Mouse (Mus musculus) liver (tissue): Measurements from ENCODE around the gene Depdc7.

Source experiments
- DNase-seq: peaks from one replicate; pipeline ENCODE4 v3.0.0-alpha.2; 2020; ENCODE audit warnings: mixed read lengths

Gene Depdc7

DNA sequence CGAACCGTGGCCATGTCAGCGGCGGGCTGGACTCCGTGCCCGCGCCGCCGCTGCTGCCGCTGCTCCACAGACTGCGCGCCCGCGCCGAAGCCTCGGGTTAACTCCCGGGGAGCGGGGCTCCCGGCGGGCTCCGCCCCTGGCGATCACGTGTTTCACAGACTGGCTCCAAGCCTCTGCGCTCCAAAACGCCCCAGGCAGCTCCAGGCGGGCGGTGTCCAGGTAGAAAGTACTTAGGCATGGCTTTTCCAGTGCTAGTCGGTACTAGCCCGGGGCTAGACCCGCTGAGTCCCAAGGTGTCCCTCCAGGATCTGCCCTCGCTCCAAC lies at the start of gene Depdc7:
Gene Depdc7, minus strand, starts transcription at position 138 of the 324 bp plus-strand sequence.
- peak; percentile 83 for DNase-seq

DNA sequence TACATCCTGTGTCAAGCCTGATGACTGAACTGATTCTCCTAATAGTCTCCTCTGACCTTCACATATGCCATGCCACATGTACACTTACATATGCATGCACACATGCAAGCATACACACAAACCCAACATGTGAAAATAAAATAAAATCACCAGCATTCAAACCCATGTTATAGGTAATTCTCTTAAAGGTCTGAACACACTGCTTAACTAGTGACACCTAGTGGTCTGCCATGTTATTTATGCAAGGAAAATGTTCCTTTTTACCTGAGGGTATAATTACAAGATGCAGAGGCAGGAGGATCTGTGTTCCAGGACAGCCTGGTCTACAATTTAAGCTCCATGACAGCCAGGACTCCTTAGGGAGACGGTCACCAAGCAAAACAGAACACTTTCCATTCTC lies 32.1 kb upstream of the Depdc7 start:
- DNase-seq: no peak

DNA sequence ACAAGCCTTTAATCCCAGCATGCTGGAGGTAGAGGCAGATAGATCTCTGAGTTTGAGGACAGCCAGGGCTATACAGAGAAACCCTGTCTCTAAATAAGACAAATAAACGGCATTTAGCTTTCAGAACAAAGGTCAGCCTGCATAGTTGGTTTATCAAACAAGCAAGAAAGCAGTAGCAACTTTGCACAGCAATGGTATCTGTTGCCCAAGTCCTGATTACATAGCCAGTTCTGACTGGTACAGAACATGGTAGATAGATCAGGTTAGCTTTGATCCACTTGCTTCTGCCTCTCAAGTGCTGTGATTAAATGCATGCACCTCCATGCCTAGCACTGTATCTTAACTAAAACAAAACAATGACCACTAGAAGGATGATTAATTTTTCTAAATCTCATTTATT lies 26.0 kb upstream of the Depdc7 start:
- DNase-seq: no peak

DNA sequence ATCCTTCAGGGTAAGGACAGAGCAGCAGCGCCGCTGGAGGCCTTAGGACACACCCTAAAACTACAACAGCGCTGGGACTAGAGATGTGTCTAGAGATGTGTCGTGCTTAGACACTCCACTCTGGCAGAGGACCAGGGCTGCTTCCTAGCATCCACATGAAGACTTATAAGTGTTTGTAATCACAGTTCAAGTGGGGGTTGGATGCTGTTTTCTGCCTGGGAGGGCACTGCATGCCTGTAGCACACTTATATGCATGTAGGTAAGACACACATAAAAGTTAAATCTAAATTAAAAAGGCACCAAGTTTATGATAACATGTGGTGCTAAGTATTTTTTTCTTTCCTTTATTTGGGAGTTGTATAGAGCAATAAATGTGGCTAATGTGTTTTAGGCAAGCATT lies 21.3 kb upstream of the Depdc7 start:
- DNase-seq: no peak

DNA sequence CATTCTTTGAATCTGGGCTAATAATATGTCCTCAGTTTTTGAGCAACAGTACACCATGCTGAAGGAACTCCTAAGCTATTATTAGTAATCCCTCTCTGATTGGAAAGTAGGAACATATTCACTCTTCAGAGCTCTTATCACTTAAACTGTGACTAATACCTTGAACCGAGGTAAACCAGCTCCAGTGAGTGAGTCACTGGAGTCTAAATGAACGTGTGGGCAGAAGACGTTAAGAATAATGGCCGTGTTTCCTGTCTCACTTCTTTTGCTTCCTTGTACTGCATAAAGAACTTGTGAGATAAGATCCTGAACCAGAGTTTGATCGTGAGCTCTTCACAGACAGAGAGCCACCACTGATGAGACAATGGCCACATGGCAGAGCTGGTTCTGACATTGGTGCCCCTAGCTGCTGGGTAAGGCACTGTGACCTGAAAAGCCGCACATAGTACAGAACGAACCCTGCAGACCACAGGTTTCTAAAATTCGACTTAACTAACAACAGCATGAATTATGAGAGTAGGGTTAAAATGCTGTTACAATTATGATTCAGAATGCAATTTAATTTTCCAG lies 20.5 kb upstream of the Depdc7 start:
- DNase-seq: no peak

DNA sequence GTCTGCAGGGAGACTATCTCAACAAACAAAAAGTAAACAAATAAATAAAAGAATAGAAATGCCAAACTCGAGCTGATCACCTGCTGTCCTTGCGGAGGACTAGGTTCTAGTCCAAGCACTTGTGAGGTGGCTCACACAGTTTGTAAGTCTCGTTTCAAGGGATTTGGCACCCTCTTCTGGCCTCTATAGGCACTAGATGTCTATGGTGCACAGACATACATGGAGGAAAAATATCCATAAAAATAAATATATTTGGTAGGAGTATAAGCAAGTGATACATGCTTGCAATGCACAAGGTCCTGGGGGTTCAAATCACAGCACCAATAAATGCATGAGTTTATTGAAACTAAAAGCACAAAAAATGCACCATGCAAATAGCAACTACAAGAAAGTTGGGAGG lies 7.9 kb upstream of the Depdc7 start:
- no peak for DNase-seq

DNA sequence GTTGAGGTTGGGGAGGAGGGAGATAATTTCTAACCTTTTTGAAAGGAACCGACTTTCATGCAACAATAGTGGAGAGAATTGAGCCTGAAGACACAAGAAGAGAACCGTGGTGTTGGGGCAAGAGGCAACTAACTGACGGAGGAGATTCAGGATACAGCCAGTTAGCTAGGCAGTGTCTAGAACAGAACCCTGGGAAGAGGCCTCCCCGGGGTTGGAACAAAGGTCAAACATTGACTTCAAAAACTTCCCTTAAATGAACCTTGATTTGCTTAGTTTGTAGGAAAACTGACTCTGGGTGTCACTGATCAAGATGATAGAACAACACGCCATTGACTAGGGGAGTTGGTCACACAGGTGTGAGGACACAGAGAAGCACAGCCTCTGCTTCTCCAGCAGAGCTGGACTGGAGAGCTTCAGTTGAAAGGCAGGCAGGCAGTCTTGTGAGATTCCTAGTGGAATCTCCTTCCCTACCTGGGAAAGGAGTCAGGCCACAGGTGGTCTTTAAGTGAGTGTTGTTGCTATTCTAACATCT lies 6.0 kb upstream of the Depdc7 start:
- no peak for DNase-seq

DNA sequence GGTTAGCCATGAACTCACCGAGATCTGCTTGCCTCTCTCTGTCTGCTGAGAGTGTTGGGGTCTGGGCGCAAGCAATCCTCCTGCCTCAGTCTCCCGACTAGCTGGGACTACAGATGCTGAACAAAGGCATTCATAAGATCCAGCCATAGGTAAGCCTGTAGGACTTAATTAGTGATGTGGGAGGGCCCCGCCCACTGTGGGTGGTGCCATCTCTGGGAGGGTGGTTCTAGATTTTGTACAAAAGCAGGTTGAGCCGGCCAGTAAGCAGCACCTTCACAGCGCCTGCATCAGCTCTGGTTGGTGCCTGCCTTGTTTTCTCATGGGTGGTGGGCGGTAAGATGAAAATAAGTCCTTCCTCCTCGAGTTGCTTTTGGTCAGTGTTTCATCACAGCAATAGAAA lies 3.6 kb upstream of the Depdc7 start:
- peak; percentile 38 for DNase-seq

DNA sequence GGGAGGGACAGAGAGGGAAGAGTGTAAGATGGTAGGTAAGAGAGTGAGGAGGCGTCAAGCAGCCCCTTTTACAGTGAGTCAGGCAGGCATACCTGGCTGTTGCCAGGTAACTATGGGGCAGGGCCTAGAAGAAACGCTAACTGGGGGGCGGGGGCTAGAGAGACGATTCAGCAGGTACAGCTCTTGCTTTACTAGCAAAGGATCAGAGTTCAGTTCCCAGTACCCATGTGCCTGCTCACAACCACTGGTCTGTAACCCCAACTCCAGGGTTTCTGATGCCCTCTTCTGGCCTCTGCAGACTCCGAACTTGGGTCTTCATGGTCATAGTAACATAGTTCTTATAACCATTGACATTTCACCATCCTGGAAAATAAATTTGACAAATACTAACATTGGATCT lies 1.3 kb upstream of the Depdc7 start:
- DNase-seq: no peak

DNA sequence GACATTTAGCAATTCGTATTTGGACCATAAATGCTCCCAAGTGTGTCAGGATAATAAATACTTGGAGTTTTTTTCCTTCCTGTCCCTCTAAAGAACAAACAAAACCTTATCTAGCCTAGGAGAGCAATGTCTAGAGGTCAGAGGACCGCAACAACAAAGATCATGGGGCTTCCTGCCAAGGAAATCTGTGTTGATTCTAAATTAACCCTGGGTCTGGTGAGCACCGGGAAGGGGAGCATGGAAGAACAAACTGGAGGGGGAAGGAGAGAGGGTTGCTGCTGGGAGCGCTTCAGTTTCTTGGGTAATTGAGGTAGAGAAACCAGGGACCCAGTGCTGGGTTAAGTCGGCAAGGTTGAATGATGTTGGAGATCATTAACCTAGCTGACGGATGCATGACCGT lies 482 bp upstream of the Depdc7 start:
- DNase-seq: no peak

DNA sequence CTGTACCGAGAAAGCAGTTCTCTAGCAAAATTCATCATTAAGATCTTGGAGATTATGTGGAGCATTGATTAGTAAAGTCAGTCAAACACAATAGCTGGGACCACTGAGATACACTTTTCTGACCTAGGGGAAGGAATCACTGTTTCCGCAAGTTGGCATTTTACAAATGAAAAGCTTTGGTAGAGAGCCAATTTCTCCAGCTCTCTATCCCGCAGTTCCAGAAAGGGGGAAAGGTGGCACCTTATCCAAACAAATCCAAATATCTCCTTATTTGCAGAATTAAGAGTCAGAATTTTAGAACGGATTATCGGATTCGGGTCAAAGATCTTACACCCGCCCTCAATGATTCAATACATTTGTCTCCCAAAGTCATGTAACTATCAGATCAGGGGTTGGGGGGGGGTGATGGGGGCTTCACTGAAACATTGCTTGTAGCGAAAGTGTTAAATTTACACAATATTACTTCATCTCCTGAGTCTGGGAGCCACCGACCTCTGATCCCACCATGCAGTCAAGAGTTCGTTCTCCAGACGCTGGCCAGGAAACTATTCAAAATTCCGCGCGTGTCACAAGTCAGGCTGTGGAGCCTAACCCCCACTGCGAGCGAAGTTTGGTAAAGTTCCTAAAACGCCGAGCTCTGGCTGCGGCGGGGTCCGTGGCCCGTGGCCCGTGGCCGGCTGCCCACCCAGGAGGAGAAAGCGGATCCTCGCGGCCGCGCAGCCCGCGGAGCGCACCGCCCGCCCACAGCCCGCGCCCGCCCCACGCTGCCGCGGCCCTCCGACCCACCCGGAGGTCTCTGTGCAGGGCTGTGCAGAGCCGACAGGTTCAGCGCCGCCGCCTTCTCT lies 560 bp downstream of the Depdc7 start:
- DNase-seq: no peak

DNA sequence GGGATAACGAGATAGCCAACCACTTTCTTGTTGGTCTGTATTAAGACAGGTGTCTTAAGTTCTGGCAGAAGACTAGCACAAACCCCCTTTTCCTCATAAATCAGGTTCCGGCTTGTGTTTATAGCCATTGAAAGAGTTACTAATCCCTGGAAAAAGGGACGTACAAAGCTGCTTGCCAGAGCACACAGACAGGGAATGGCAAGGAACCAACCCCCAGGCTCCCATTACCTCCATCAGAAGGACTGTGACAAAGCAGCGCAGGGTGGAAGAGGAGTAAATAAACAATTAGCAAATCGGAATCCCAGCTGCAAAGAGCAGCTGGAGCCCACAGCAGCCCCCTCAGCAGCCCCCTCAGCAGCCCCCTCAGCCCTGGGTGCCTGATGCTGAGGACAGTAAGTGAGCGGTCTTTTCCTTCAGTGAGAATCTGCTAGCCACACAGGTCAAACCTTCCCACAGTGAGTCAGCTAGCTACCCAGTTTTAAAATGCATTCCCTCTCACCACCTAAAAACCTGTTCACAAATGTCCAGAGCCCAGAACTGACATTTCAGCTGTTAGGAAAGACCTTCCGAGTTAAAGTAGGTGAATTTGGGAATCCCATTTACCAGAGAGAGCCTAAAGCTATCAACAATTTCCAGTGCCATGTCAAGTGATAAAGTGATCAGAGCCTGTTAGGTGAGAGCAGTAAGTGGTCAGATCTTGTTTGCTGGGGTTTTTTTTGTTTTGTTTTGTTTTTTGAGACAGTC lies 1.5 kb downstream of the Depdc7 start:
- DNase-seq: no peak

DNA sequence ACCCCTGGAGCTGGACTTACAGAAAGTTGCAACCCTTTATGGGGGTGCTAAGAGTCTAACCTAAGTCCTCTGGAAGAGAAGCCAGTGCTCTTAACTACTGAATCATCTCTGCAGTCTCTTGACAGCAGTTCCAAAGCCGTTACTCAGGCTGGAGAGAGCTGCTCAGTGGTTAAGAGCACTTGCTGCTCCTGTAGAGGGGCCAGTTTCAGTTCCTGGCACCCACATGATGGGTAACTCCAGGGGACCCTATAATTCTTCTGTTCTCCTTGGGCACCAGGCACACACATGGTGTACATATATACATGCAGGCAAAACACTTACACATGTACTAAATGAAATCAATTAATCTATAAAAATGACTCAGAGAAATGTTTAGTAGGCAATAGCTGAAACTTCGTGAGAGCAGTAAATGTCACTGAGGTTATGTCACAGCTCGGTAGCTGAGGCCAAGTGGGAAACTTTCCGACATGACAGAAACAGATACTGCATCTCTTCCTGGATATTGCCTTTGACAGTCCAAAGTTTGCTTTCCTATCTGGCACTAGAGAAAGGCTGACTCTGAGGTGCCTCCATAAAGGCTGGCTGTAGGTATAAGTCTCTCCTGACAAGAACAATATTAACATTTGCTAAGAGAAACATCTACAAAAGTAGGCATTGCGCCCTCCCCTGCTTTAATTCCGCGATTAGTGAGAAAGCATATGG lies 2.3 kb downstream of the Depdc7 start:
- DNase-seq: no peak

DNA sequence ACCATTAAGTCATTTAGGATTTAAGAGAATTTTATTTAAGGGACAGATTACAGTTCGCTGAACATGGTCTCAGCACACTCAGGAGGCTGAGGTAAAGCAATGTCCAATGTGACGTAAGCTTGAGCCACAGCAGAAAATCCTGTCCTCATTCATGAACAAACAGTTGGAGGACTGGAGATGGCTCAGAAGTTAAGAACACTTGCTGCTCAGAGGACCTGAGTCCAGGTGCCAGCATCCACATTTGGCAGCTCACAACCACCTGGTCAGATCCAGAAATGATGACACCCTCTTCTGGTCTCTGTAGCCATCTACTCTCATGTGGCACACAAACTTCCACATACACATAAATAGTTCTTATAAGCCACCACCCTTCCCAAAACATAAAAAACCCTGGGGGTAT lies 3.0 kb downstream of the Depdc7 start:
- DNase-seq: no peak

DNA sequence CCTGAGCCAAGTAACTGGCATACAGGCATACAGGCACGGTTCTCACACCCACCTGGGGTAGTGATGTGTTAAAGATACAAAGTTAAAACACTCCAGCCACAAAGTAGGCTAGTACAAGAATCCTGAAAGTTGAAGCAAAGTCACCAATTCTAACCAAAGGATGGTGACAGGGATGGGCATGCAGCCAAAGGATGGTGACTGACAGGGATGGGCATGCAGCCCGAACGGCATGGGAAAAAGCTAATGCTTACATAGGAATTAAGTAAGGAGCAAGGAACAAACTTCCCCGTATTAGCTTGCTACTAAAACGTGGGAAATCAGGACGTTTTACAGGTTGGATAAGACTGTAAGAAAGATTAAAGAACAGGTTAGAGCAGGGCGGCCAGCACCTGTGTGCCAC lies 6.4 kb downstream of the Depdc7 start:
- no peak for DNase-seq

DNA sequence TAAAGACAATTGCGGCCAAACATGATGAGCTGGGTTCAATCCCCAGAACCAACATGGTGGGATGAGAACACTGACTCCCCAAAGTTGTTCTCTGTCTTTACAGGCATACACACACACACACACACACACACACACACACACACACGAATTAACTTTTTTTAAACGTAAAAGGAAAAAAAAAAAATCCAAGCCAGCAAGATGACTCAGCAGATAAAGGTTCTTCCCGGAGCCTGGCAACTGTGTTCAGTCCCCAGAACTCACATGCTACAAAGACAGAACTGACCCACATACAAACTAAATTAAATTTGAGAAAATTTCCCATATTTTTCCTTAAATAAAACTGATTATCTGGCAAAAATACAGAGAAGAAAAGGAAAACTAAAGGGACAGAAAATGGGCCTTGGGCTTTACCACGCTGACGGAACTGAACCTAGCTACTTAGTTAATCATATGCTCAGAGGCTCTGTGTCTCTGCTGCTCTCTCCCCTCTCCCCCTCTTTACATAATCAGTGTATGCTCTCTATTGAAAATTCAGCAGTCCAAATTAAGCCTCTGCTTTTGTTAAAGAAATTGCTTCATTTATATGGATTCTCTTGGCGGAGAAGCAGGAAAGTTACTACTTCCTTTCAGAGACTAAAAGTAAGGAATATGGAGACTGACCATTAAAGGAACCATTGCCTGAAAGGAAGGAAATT lies 10.0 kb downstream of the Depdc7 start:
- DNase-seq: no peak

DNA sequence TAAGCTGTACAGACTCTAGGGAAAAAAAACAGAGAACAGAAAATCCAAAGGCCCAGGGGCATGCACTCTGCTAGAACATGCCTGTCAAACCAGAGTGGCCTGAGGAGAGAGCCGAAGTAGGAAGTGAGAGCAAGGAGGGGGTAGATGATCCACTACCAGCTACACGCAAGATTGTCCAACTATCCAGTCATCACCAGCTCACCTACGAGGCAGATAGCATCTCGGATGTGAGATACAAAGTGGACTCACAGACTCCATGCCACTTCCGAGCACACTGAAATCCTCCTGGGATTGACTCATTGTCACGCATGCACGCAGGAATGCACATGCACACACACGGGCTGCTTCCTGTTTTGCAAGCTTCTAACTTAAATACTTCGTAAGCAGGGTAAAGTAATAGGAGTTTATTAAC lies 10.6 kb downstream of the Depdc7 start:
- no peak for DNase-seq

DNA sequence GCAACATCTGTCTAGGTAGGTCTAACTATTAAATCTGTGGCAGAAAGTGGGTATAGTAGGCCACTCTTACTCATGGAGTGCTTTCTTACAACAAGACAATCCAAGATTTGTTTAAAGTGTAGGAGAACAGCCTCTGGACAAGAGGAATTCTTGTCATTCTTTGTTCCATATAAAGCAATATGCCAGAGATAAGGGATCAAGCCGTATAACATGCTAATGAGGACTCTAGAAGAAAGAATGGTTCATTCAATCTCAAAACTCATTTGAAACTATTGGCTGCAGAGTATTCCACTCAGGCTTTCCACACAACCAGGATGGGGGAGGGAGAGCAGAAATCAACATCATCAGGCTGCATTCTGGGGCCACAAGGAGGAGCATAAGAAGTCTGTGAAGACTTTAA lies 15.3 kb downstream of the Depdc7 start:
- DNase-seq: no peak

DNA sequence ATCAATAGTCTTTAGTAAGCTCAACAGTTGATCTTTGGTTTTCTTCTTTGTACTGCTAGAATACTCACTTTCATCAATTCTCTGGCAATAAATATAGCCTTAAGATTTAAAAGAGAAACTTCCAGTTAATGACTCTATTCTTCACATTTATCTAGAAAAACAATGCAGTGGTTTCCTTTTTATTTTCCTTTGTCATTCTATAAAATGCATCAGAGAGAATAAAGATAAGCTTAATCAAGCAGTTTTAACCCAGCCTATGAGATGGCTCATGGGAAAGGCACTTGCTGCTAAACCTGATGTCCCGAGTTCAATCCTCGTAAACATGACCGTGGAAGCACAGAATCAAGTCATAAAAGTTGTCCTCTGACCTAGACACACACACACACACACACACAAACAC lies 20.7 kb downstream of the Depdc7 start:
- no peak for DNase-seq

DNA sequence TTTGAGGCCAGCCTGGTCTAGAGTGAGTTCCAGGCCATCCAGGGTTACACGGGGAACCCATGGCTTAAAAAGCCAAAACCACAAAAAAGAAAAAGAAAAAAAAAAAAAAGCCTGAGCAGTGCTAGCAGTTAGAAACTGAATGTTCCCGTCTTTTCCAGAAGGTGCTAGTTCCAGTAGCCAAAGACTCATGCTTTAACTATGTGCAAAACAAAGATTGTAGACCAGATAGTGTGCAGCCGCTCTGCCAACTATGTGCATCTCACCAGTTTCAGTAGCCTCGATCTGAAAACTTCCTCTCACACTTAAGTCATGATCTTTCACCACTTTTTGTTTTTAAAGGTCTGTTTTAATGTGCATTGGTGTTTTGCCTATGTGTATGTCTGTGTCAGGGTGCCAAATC lies 24.9 kb downstream of the Depdc7 start:
- DNase-seq: no peak

DNA sequence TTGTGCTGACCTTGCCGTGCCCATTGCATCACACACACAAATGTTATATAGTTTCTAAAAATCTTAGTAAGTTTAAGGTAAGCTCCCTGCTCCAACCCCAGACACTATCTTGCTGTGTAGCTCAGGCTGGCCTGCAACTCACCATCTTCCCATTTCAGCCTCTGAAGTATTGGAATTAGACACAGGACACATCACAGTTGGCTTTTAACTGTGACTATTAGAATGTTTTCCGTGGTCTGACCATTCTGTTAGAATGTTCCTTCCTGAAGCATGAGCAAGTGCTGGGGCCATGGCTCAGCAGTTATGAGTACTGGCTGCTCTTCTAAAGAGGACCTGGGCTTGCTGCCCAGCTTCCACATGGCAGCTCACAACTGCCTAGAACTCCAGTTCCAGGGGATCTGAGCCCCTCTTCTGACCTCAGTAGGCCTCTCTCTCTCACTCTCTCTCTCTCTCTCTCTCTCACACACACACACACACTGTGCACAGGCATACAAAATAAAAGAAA lies 25.4 kb downstream of the Depdc7 start:
- no peak for DNase-seq

DNA sequence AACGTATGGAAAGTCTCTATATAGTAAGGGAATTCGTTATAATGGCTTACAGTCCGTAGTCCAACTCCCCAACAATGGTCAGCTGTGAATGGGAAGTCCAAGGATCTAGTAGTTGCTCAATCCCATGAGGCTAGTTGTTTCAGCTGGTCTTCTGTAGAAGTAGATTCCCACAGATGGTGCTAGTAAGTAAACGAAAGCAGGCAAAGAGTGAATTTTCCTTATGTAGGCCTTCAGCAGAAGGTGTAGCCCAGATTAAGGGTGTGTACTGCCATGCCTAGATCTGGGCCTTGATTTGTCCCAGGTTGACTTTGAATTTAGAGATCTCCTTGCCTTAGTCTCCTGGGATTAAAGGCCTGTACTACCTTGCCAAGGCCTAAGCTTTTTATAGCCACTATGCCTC lies 26.4 kb downstream of the Depdc7 start, which contains the start of gene Pin1rt1:
Gene Pin1rt1, minus strand, starts transcription at position 101 of the 400 bp plus-strand sequence.
- DNase-seq: no peak
